Mouse (Mus musculus) bone marrow, adult 2 months (tissue): Measurements from ENCODE around the gene Fam172a.

ENCODE experiments used
- CTCF ChIP-seq: fragments of 200-500 bp; IDR thresholded peaks from 2 replicates; pipeline ENCODE4 v1.5.1; 2011; ENCODE audit warnings: low read length, control low read depth; ENCODE audit not compliant: control insufficient read depth, insufficient read depth
- POLR2A ChIP-seq: fragments of 200-500 bp; IDR thresholded peaks from 2 replicates; pipeline ENCODE4 v1.6.1; 2011; ENCODE audit warnings: low read depth, mild to moderate bottlenecking, control low read depth, low read length, borderline replicate concordance; ENCODE audit not compliant: control insufficient read depth

DNA sequence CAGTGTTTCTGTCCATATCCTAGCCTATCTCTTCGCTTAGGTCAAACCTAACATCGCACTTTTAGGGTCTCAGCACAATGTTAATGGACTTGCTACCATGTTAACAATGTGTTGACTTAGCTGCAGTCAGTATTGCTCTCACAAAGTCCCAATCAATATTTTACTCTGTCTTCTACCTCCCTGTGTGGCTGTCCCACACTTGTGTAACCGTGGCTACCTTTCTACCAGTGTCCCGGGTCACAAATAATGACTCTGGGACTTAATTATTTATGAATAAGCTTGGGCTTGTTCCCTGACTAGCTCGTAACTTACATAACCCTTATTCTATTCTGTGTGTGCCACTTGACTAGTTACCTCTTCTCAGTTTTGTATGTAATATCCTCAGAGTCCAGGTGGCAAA is 455.6 kb downstream of the Fam172a start:
- no peak for TF ChIP-seq POLR2A
- no peak for TF ChIP-seq CTCF
